ENCODE assay signal across 8 mouse cellular contexts in genomic region chr13:97052667-97053066, GRCm38 (mm10). TPM values are rescaled to one million over a fixed set of nuclear protein-coding genes. Genes with fewer than 3 reads are reported as not detected.
DNase-seq lines count a peak whose midpoint lies in the region; ATAC-seq and TF ChIP-seq lines count a peak whose summit lies in the region.

No protein-coding gene starts in this region.

- no peak overlapping the region for H3K9ac ChIP-seq in ES-Bruce4 (ENCODE audit: low read depth, poor library complexity, severe bottlenecking)
- no peak overlapping the region for H3K9ac ChIP-seq in forebrain, embryonic 13.5 days

- ATAC-seq in cerebellum, adult (ENCODE audit: insufficient number of reproducible peaks, low FRiP score, low TSS enrichment), result peak; percentile 72
- ATAC-seq in forebrain, embryonic 13.5 days, result peak; percentile 51
- no peak for ATAC-seq in activated CD4-positive, CD25-positive, alpha-beta regulatory T cell, adult 4 months

- H3K27me3 ChIP-seq in ES-Bruce4 (ENCODE audit: control insufficient read depth, insufficient read depth, low read length, poor library complexity, severe bottlenecking), result no peaks in the 10 kb centered on the region
- H3K27me3 ChIP-seq in forebrain, embryonic 13.5 days, result no peaks in the 10 kb centered on the region

- no peak overlapping the region for H3K4me3 ChIP-seq in ES-Bruce4 (ENCODE audit: low read depth, low read length)
- H3K4me3 ChIP-seq in forebrain, embryonic 13.5 days, result no peak overlapping the region

- peak; percentile 86 for DNase-seq in 3T3-L1 (ENCODE audit: low read depth, low spot score)
- peak; percentile 64 for DNase-seq in kidney, postnatal 14 days
- DNase-seq in lung, adult 18-20 months, result peak; percentile 8 to 14
- DNase-seq in ovary, postnatal 36 days (ENCODE audit: low spot score), result peak; percentile 44

- TF ChIP-seq CTCF in ES-Bruce4 (IDR thresholded peaks at IDR 0.05; ENCODE audit: low read depth, low read length), result peak; percentile 55

- no peaks in the 10 kb centered on the region for H3K36me3 ChIP-seq in ES-Bruce4 (ENCODE audit: control insufficient read depth, insufficient read depth, low read length, poor library complexity, severe bottlenecking)
- H3K36me3 ChIP-seq in forebrain, embryonic 13.5 days (ENCODE audit: poor library complexity, severe bottlenecking), result no peaks in the 10 kb centered on the region

- TF ChIP-seq EP300 in ES-Bruce4 (IDR thresholded peaks at IDR 0.05; ENCODE audit: insufficient read depth, low read depth, low read length), result no peak

- no peaks in the 10 kb centered on the region for H3K4me1 ChIP-seq in ES-Bruce4 (ENCODE audit: control insufficient read depth, insufficient read depth, low read length)
- no peaks in the 10 kb centered on the region for H3K4me1 ChIP-seq in forebrain, embryonic 13.5 days

- H3K27ac ChIP-seq in ES-Bruce4 (ENCODE audit: insufficient read depth, low read length), result no peak overlapping the region
- H3K27ac ChIP-seq in forebrain, embryonic 13.5 days, result no peak overlapping the region

- 19% methylated on average over 11 of the region's 11 CpGs for WGBS in forebrain, embryonic 13.5 days

- TF ChIP-seq POLR2A in ES-Bruce4 (IDR thresholded peaks at IDR 0.05; ENCODE audit: insufficient read depth, low read length), result no peak

- H3K9me3 ChIP-seq in ES-Bruce4 (replicated peaks; ENCODE audit: control insufficient read depth, insufficient read depth, low read length, poor library complexity, severe bottlenecking), result no peaks in the 10 kb centered on the region
- no peaks in the 10 kb centered on the region for H3K9me3 ChIP-seq in forebrain, embryonic 13.5 days (replicated peaks)

- no peak overlapping the region for H3K4me2 ChIP-seq in forebrain, embryonic 13.5 days

RNA-seq across cellular contexts. Expression of gene Fam169a, which starts 14.4 kb away (rescaled TPM):
- polyA plus RNA-seq in ES-Bruce4 (2011; ENCODE audit: insufficient read depth, insufficient read length, low read depth, missing spikeins), result 74.6 and 81.9 TPM in 2 replicates
- polyA plus RNA-seq in forebrain, embryonic 13.5 days (2015; fragmentation: Nextera tagmentation; extraction: Ambion mirVana), result 9.5 and 10.8 TPM in 2 replicates
- polyA plus RNA-seq in activated CD4-positive, CD25-positive, alpha-beta regulatory T cell, adult 4 months (2017; shearing (Covaris generic)), result under 1 TPM; 0.56 to 0.71 TPM

RNA-seq across cellular contexts. Expression of gene 1700029F12Rik, which starts 18.5 kb away (rescaled TPM):
- not detected in 2 replicates for polyA plus RNA-seq in ES-Bruce4 (2011; ENCODE audit: insufficient read depth, insufficient read length, low read depth, missing spikeins)
- polyA plus RNA-seq in forebrain, embryonic 13.5 days (2015; fragmentation: Nextera tagmentation; extraction: Ambion mirVana), result not detected in 2 replicates
- not detected for polyA plus RNA-seq in activated CD4-positive, CD25-positive, alpha-beta regulatory T cell, adult 4 months (2017; shearing (Covaris generic))

RNA-seq across cellular contexts. Expression of gene Gm6169, which starts 46.4 kb away (rescaled TPM):
- 165 and 181 TPM in 2 replicates for polyA plus RNA-seq in ES-Bruce4 (2011; ENCODE audit: insufficient read depth, insufficient read length, low read depth, missing spikeins)
- 0.94 and 2.3 TPM in 2 replicates for polyA plus RNA-seq in forebrain, embryonic 13.5 days (2015; fragmentation: Nextera tagmentation; extraction: Ambion mirVana)
- 1 to 10 TPM; 5.1 to 9.7 TPM for polyA plus RNA-seq in activated CD4-positive, CD25-positive, alpha-beta regulatory T cell, adult 4 months (2017; shearing (Covaris generic))

Comparison
In these comparisons a context has a peak if more than half of its experiments do, and no peak if none do; other contexts are left out.
1. DNase-seq: peak in every context shown above with its lines; median percentile 86 in 3T3-L1; 64 in kidney, postnatal 14 days; 44 in ovary, postnatal 36 days; 11 in lung, adult 18-20 months.
2. RNA of gene Gm6169, which starts 46.4 kb away (polyA plus RNA-seq): 165 to 181 TPM in ES-Bruce4; 5.1 to 9.7 TPM in activated CD4-positive, CD25-positive, alpha-beta regulatory T cell, adult 4 months and 0.94 to 2.3 TPM in forebrain, embryonic 13.5 days; every median in the first group is over 10 times any median in the second.